Mouse (Mus musculus) thymus, postnatal 14 days (tissue): ENCODE measurements at regions not wholly inside any gene's neighbourhood (a gene's known extent, or its start where the extent isn't known, plus 50 kb on each side); places are given as distances from the start of the nearest gene placed in this dataset.

Source experiments
- DNase-seq: peaks from one replicate; pipeline ENCODE4 v3.0.0; 2021

DNA sequence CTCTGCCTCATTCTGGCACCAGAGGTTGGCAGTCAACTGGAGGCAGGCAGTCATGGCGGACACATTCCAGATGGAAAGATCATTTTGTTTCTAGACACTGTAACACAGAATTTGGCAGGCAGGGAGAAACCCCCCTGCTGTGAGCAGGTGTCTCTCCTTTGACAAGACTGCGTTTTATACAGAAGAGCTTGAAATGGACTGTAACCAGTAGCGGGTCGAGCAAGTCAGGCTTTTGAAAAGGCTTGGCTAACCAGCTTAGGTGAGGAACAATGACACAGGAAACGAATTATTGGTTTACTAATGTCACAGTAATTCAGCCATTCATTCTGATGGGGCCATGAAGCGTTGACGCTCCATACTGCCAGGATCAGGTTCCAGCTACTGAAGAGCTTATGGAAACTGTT, 275.3 kb upstream of the Slc24a5 start:
- DNase-seq: no peak

- DNase-seq: no peak
Observed at GRCm38 (mm10) chr2:124811709-124812108, 256.2 kb upstream of the Slc24a5 start.

GRCm38 (mm10) chr2:124816814-124817213, 251.1 kb upstream of the Slc24a5 start:
- DNase-seq: no peak

- no peak for DNase-seq
Observed at GRCm38 (mm10) chr2:124819846-124820245, 248.1 kb upstream of the Slc24a5 start.

DNA sequence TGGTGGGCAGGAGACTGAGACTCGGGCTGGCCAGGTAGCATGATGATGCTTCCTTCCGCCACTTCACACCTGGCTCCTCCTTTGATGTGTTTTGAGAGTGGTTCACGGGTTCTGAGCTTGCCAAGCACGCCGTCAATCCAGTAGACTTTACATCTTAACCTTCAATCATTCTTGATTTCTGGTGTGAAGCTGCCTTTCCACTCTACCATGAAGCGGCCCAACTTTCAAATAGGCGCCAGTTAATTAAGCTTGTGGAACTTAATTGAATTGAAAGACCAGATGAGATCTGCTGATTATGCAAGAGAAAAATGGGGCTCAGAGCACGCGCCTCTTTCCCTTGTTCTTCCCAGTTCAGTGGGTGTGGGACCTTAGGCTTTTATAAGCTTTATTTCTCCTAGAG, 247.1 kb upstream of the Slc24a5 start:
- no peak for DNase-seq

- no peak for DNase-seq
Observed at GRCm38 (mm10) chr2:124821366-124821765, 246.6 kb upstream of the Slc24a5 start.

DNA sequence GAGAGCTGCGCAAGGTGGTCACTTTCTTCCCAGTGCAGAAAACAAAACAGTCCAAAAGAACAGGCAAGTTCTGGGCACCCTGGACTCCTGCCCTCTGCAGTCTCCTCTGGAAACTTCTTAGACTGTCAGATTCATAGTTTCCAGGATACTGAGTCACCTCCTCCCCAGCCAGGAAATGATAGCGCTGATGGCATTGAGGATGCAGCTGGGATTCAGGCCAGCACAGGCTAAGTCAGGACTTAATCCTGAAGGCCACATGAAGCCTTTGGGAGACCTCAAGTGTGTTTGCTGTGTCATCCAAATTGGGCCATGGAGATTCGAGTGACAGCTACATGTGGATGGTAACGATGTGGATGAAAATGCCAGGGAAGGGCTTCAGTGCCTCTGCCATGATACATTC, 219.1 kb upstream of the Slc24a5 start:
- no peak for DNase-seq

DNA sequence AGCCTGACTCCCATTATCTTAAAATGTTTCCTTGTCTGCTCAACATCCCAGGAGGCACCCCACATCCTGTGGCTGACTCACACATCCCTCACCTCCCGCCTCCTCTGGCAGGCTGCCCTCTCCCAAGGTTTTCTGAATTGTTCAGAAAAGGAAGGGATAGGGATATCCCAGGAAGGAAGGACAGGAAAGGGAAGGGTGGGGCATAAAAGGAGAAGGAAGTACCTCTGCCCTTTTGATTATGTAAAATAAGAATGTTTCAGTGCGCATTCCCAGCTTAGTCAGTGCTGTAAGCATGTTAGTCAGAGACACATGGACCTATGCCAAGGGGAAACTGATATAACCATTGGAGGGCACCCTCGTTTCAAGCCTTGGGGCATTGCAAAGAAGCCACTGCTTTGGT, 209.4 kb upstream of the Slc24a5 start:
- no peak for DNase-seq

GRCm38 (mm10) chr2:124888209-124888608, 179.7 kb upstream of the Slc24a5 start:
- DNase-seq: no peak

DNA sequence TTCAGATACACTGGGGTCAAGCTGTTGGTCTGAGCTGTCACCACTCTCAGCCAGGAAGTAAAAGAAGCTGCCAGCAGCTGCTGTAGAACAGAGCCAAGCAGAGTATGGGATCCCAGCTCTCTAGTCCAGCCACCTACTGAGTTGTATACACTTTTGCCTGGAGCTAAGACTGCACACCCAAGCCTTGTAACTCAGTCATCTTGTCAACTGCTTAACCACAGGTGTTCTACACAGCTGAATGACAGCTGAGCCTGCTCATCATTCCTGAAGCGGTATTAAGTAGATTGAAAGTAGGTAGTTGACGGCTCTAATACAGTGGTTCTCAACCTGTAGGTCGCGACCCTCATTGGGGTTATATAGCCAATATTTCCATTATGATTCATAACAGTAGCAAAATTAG, 172.9 kb upstream of the Slc24a5 start:
- no peak for DNase-seq

GRCm38 (mm10) chr2:124903556-124903955, 164.4 kb upstream of the Slc24a5 start:
- DNase-seq: no peak

GRCm38 (mm10) chr2:124905076-124905475, 162.8 kb upstream of the Slc24a5 start:
- no peak for DNase-seq

DNA sequence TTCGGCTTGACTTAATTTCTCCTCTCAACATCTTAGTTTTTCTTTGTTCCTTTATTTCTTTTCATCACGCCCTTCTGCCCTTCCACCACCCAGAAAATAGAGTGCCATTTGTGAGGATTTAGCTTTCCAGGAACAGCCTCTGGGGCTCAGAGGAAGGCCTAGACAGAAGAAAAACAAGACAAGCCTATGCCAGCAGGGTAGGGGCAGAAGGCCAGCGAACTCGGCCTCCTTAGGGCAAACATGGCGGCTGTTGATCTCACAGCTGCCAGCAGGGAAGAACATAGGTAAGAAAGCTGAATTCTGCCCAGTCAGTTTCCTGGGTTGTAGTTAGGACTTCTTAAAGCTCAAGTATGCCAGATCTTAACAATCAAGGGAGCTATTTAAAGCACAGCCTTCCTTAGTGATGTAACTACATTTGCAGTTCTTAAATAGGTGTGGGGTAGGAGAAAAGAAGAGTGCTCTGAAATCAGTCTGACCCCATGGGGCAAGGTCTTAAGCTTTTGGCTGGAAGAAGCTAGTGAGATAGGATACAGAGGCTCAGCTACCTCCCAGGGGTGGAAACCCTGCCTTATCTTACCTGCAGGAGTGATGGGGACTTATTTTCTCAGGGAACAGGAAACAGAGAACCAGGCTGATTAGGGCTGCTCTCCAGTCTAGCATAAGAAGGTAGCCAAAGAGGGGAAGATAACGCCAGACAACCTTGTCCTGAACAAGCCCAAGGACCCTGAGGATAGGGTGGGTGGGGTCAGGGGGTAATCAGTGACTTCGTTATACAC, 148.8 kb upstream of the Slc24a5 start:
- DNase-seq: no peak

DNA sequence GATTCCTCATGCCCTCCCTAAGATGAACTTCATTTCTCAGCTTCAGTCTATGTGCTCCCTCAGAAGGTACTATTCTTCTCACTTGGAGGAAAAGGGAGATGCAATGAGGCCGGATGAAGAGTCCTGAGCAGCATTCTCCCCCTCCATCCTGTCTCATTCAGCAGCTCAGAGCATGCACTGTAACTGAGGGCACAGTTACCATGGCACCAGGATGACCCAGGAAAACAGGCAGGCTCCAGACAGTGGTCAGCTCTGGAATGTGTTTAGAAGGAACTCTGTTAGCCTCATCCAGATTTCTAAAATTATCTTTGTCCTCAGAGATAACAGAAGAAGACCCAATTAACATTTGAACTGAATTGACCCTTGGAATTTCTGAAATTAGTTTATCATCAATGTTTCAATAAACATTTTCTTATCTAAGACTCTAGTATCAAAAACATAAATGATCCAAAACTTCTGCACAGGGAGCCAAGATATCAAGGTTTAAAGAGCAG, 148.1 kb upstream of the Slc24a5 start:
- no peak for DNase-seq

DNA sequence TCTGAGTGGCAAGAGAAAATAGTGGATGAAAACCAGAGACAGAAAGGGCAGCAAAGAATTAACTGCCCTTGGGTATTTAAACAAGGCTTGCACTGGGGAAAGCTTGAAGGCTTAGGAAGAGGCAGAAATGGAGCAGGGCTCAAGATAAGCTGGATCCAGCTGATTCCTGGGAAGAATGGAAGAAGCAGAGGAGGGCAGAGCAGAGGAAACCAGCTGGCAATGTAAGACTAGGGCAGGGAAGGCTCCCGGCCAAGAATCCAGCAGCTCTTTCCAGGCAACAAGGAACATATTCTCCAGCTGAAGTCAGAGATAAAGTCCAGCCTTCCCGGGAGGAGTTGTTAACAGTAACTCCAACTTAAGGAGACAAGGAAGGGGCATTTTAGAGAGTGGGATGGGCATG, 147.7 kb upstream of the Slc24a5 start:
- DNase-seq: no peak

GRCm38 (mm10) chr2:124927882-124928758, 139.8 kb upstream of the Slc24a5 start:
- DNase-seq: peak; percentile 3

DNA sequence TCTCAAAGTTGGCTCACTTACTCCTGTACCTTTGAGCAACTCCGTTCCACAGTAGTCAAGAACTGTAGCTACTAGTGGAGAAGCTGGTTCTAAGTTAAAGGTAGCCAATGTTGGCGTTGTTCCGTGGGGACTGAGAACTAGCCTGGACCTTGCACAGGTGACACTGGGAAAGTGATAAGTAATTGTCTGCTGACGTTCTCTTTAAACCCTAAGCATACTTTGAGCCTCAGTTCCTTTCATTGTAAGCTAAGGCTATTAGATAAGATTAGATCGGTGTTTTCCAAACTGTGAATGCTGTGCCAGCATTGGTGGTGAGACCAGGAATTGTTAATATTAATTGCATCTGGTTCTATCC, 139.2 kb upstream of the Slc24a5 start:
- no peak for DNase-seq

DNA sequence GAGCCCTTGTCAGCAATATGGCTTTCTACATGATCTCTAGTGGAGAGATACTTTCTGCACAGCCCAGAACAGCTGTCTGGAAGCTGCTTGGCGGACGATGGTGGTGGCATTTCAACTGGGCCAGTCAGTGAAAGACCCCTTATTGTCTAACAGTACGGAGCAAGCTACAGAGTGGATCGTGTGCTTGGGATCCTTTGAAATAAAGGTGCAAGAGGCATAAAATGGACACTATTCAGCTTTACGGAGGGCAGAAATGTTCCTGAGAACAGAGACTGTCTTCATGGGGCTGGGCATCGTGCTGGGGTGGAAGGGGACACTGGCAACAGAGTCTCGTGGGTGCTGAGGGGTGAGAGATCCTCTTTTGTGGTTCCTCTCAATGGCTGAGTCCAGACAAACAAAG, 137.2 kb upstream of the Slc24a5 start:
- DNase-seq: no peak

DNA sequence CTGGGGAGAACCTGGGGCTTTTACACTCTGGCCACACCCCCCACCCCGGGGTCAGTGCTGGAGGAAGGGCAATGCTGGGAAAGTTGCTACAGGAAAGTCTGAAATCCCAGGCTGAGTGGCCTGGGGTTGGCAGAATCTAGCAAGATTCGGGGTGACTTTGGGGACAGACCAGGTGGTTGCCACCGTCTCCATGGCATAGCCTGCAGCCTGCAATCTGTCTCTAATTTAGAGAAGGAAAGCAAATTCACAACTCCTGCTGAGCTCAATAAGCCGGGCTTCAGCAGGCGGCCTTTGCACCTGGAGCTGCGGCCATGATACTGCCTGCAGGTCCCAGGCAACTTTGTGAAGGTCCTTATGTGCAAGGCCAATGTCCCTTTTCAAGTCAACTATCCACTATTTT, 135.4 kb upstream of the Slc24a5 start:
- DNase-seq: no peak

GRCm38 (mm10) chr2:124933876-124934275, 134.0 kb upstream of the Slc24a5 start:
- no peak for DNase-seq

GRCm38 (mm10) chr2:124948263-124948781, 119.6 kb upstream of the Slc24a5 start:
- no peak for DNase-seq

GRCm38 (mm10) chr2:124948812-124949211, 119.1 kb upstream of the Slc24a5 start:
- DNase-seq: no peak

DNA sequence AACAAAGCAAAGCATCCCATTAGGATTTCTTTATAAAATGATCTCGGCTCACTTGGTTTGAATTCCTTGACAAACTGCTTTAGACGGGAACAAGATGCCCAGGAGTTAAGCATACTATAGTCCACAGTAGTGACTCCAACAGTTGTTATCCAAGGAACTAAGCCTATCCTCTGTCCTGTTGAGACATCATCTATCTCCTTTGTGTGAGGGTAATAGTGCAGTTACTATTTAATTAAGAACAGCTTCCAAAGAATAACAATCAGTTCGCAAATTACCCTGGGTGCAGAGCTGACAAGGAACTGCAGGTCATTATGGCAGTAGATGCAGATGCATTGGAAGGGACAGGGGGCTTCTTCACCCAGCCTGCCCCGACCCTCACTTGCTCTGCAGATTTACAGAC, 115.7 kb upstream of the Slc24a5 start:
- DNase-seq: no peak

GRCm38 (mm10) chr2:124953015-124953414, 114.9 kb upstream of the Slc24a5 start:
- DNase-seq: no peak
